Mouse (Mus musculus) midbrain, embryonic 13.5 days (tissue): ENCODE results near the gene Slc22a23. TPM values are rescaled to one million over a fixed set of nuclear protein-coding genes. Genes with fewer than 3 reads are reported as not detected.

Experiments used
- ATAC-seq: fragments of 200-750 bp; cut with Nextera tagmentation; 2 replicates; pipeline ENCODE4 v1.8.0; 2017; ENCODE audit warnings: mild to moderate bottlenecking, moderate TSS enrichment, moderate library complexity
- H3K27ac ChIP-seq: fragments of 300-500 bp; sonication (generic); 2 replicates; pipeline ENCODE4 v1.5.1; 2015; ENCODE audit warnings: inconsistent platforms, mild to moderate bottlenecking, moderate library complexity
- H3K27me3 ChIP-seq: fragments of 300-500 bp; sonication (generic); 2 replicates; pipeline ENCODE4 v1.6.1; 2015; ENCODE audit warnings: mild to moderate bottlenecking, inconsistent platforms
- H3K36me3 ChIP-seq: fragments of 300-500 bp; sonication (generic); 2 replicates; pipeline ENCODE4 v1.6.1; 2015; ENCODE audit warnings: mild to moderate bottlenecking, inconsistent platforms
- H3K4me1 ChIP-seq: fragments of 300-500 bp; sonication (generic); replicated peaks from 2 replicates; pipeline ENCODE4 v1.6.1; 2015; ENCODE audit warnings: inconsistent platforms
- H3K4me2 ChIP-seq: fragments of 300-500 bp; sonication (generic); replicated peaks from 2 replicates; pipeline ENCODE4 v1.6.1; 2015; ENCODE audit warnings: moderate library complexity, mild to moderate bottlenecking, inconsistent platforms
- H3K4me3 ChIP-seq: fragments of 300-500 bp; sonication (generic); replicated peaks from 2 replicates; pipeline ENCODE4 v1.5.1; 2015; ENCODE audit warnings: mild to moderate bottlenecking, inconsistent platforms
- H3K9ac ChIP-seq: fragments of 300-500 bp; sonication (generic); replicated peaks from 2 replicates; pipeline ENCODE4 v1.6.1; 2015; ENCODE audit warnings: mild to moderate bottlenecking, inconsistent platforms
- H3K9me3 ChIP-seq: fragments of 300-500 bp; sonication (generic); 2 replicates; pipeline ENCODE4 v1.6.1; 2016; ENCODE audit warnings: mild to moderate bottlenecking, inconsistent platforms
- WGBS: fragments of 180-500 bp; shearing (Covaris S2); methylation state at CpG from one replicate; pipeline ENCODE4 v1.1.7; 2015; 5-methylcytosine and 5-hydroxymethylcytosine counted together
- polyA plus RNA-seq: library from polyadenylated mRNA; unstranded; fragments of >200 nt; fragmentation: Nextera tagmentation; extraction: Ambion mirVana; gene quantifications from 2 replicates; pipeline ENCODE4 v1.2.1, GENCODE M21; 2015

The Slc22a23 gene
- polyA plus RNA-seq, 1 experiment from 2014 or later = 15.3 TPM

DNA sequence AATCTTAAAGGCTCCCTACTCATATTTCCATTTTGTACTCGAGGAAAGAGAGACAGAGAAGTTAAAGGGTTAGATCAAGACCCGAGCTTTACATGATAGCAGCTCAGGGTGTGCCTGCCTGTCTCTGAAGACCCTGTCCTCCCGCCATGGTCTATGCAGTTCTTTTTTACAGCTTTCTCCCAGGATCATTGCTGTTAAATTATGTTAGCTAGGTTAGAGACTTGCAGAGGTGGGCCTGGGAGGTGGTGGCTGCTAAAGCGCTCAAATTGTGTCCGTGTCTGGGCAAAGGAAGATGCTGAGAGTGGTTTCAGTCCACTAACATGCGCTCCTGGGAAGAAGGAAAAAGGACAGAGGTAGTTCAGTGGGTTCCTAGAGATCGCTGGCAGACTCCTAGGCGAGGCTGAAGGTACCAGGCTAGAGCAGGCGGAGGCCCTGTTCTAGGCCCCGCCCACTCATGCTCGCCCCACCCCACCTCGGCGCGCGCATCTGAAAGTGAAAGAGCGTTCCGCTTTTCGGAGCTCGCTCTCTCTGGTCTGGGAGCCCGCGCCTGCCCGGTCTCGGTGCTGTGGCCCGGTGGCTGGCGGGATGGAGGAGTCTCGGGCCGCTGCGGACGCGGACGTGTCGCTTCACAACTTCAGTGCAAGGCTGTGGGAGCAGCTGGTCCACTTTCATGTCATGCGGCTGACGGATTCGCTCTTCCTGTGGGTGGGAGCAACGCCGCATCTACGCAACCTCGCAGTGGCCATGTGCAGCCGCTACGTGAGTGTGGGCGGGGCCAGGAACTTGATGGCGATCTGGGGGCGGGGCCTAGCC, 182.3 kb downstream of the Slc22a23 start, which contains the start of gene Psmg4:
Psmg4 (plus strand) TSS at position 474 of the 813 bp plus-strand sequence.
- 4% methylated on average over 44 of the region's 44 CpGs for WGBS
- Histone ChIP-seq H3K36me3 (peaks cover 10% of the 10 kb centered on the region), H3K4me2 (peak within 1 kb of the TSS; percentile 65), H3K27me3 (no peaks in the 10 kb centered on the region), H3K4me1 (peaks cover 20% of the 10 kb centered on the region), H3K27ac (peak within 1 kb of the TSS; percentile 90), H3K4me3 (peak within 1 kb of the TSS; percentile 68), H3K9ac (peak within 1 kb of the TSS; percentile 70), H3K9me3 (0 out of 2 replicates have a peak, but pooled peaks cover 2% of the 10 kb centered on the region)
- ATAC-seq = peak; percentile 97

DNA sequence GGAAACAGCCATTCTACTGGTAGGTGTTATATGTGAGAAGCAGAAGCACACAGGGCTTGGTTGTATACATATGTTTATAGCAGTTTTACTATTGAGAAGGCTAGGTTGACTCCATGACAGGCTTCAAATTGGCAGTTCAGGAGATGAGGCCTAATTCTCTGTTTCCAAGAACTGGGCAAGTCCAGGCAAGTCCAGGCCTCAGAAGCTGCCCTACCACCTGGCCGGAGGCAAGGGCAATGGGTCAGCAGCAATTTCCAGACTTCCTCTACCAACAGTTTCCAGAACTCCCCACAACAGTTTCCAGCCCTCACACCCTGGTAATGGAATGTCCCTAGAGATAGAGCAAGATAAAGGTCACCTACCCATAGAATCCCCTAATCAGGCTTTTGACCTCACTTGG, 185.1 kb downstream of the Slc22a23 start:
- no peak for ATAC-seq
- H3K27ac ChIP-seq = no peak overlapping the region
- no peaks in the 10 kb centered on the region for H3K9me3 ChIP-seq
- peaks cover 24% of the 10 kb centered on the region for H3K4me1 ChIP-seq
- H3K27me3 ChIP-seq = no peaks in the 10 kb centered on the region
- H3K4me2 ChIP-seq = no peak overlapping the region
- no peak overlapping the region for H3K4me3 ChIP-seq
- no peak overlapping the region for H3K9ac ChIP-seq
- no peaks in the 10 kb centered on the region for H3K36me3 ChIP-seq
- 91% methylated on average over 1 of the region's 1 CpGs for WGBS

DNA sequence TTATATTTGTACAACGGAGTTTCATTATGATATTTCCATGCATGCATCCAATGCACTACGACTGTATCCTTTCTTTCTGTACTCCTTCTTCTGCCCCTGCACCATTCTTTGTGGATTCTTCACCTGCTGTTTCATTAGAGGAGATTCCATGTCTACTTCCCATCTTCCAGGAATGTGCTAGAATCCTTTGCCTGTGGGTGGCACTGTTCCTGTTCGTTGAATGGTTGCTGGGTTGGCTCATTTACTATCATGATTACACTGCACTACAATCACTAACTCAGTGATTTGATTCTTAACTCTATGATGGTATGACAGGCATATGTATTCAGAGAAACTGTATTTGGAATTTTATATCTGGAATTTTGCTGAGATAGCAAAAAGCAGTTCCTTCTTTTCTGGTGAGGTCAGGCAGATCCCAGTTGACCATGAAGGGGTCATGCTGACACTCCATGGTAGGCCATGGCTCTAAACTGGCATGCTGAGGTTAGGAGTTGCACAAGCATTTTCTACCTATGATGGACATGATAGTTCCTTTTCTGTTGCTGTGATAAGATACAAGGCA, 187.3 kb downstream of the Slc22a23 start:
- no peak for ATAC-seq
- no peak overlapping the region for H3K9ac ChIP-seq
- no peak overlapping the region for H3K4me2 ChIP-seq
- WGBS = 90% methylated on average over 3 of the region's 3 CpGs
- no peaks in the 10 kb centered on the region for H3K9me3 ChIP-seq
- H3K4me1 ChIP-seq = peaks cover 27% of the 10 kb centered on the region
- no peak overlapping the region for H3K27ac ChIP-seq
- no peaks in the 10 kb centered on the region for H3K36me3 ChIP-seq
- H3K4me3 ChIP-seq = no peak overlapping the region
- H3K27me3 ChIP-seq = no peaks in the 10 kb centered on the region

DNA sequence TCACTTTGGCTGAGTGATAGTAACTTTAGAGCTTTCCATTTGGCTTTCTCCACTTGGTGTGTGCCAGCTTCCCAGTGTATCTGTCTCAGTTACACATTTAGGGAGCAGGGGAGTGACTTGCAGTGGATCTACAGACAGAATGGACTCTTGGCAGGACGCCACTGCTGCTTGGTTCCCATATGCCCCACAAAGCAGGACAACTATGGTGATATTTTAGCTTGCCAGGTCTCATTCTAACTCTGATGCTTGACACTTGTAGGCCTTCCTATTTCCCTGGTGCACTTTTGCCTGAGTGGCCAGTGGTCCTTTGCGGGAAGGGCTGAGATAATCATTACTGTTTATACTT, 188.2 kb downstream of the Slc22a23 start:
- Histone ChIP-seq H3K36me3 (no peaks in the 10 kb centered on the region), H3K27me3 (no peaks in the 10 kb centered on the region), H3K4me3 (no peak overlapping the region), H3K4me1 (peaks cover 19% of the 10 kb centered on the region), H3K9me3 (no peaks in the 10 kb centered on the region), H3K4me2 (no peak overlapping the region), H3K27ac (no peak overlapping the region), H3K9ac (no peak overlapping the region)
- no peak for ATAC-seq
- WGBS = 87% methylated on average over 2 of the region's 2 CpGs

DNA sequence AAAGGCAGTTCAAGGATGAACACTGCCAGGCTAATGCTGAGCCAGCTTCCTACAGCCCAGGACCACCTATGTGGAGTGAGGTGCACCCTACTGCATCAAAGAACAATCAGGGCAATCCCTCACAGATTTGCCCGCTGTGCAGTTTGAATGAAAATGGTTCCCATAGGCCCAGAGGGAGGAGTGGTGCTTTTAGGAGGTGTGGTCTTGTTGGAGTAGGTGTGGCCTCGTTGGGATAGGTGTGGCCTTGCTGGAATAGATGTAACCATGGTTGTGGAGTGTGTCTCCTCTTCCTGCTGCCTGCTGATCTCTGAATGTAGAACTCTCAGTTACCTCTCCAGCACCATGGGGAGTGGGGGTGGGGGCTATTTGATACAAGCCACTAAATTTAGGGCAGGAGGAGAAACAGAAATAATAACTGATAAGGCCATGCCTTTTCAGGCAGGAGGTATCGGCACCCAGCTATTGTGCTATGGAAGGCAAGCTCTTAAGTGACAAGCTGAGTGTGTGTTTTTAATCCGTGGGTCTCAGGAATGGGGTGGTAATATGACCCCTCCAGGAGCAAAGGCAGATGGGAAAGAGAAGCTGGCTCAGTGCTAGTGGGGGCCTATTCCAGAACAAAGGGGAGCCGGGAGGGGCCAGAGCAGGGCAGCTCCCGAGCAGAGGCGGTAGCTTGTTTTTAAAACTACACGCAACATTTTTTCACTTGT, 188.7 kb downstream of the Slc22a23 start:
- Histone ChIP-seq H3K27me3 (no peaks in the 10 kb centered on the region), H3K9ac (no peak overlapping the region), H3K9me3 (no peaks in the 10 kb centered on the region), H3K4me2 (no peak overlapping the region), H3K36me3 (no peaks in the 10 kb centered on the region), H3K4me1 (peaks cover 19% of the 10 kb centered on the region), H3K4me3 (no peak overlapping the region), H3K27ac (peak overlapping the region; percentile 7; the same call in 1 of the 2 replicates)
- WGBS = 59% methylated on average over 8 of the region's 8 CpGs
- no peak for ATAC-seq

DNA sequence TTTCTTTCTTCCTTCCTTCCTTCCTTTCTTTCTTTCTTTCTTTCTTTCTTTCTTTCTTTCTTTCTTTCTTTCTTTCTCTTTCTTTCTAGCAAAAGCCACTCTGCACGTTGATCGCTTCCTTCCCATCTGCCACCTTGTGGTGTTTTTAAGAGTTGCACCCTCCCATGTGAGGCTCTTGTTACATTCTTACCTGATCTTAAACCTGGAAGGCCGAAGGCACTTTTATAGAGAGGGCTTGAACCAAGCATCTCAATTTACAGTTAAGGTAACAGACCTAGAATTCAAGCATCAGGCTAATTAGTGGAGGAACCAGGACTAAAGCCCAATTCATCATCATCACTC, 190.1 kb downstream of the Slc22a23 start:
- 33% methylated on average over 3 of the region's 3 CpGs for WGBS
- Histone ChIP-seq H3K9ac (no peak overlapping the region), H3K4me1 (peaks cover 33% of the 10 kb centered on the region), H3K36me3 (no peaks in the 10 kb centered on the region), H3K4me2 (peak overlapping the region; percentile 39), H3K27me3 (no peaks in the 10 kb centered on the region), H3K4me3 (0 out of 2 replicates have a peak overlapping the region, but pooled peaks have one; percentile 12), H3K27ac (peak overlapping the region; percentile 74), H3K9me3 (no peaks in the 10 kb centered on the region)
- ATAC-seq = 0 out of 2 replicates have a peak, but pooled peaks have one; percentile 5

DNA sequence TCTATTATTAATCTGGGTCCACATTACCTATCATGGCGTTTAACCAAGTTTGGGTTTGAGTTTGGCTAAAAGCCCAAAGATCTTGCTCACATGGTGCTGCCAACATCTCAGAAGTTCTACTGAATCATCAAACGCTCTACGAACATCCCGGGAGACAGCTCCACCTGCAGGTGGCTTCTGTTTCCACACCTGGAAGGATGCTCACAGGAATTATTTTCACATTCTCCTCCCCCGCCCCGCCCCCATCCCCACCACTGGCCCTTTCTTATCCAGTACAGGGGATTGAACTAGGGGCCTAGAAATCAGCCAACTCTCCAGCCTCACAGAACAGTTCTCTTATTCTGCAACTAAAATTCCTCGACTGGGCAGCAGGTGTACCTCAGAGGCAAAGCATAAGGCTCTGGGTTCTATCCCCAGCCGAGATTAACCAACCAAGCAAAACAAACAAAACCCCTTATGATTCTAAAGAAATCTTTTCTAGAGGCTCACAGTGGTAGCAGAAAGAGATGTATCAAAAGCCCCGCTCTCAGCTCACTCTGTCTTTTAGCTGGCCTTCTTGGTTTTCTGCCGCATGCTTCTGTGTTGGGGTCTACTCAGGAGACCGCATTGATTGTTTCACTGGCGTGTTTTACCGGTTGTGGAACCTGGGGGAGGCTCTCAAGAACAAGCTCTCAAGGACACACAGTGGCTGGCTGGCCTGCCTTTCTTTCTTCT, 190.6 kb downstream of the Slc22a23 start:
- Histone ChIP-seq H3K27me3 (no peaks in the 10 kb centered on the region), H3K4me3 (0 out of 2 replicates have a peak overlapping the region, but pooled peaks have one; percentile 12), H3K9ac (peak overlapping the region; percentile 44; the same call in 1 of the 2 replicates), H3K4me1 (peaks cover 38% of the 10 kb centered on the region), H3K27ac (peak overlapping the region; percentile 74), H3K9me3 (no peaks in the 10 kb centered on the region), H3K4me2 (peak overlapping the region; percentile 39), H3K36me3 (no peaks in the 10 kb centered on the region)
- 45% methylated on average over 13 of the region's 13 CpGs for WGBS
- peak; percentile 37; the same call in 1 of the 2 replicates for ATAC-seq

DNA sequence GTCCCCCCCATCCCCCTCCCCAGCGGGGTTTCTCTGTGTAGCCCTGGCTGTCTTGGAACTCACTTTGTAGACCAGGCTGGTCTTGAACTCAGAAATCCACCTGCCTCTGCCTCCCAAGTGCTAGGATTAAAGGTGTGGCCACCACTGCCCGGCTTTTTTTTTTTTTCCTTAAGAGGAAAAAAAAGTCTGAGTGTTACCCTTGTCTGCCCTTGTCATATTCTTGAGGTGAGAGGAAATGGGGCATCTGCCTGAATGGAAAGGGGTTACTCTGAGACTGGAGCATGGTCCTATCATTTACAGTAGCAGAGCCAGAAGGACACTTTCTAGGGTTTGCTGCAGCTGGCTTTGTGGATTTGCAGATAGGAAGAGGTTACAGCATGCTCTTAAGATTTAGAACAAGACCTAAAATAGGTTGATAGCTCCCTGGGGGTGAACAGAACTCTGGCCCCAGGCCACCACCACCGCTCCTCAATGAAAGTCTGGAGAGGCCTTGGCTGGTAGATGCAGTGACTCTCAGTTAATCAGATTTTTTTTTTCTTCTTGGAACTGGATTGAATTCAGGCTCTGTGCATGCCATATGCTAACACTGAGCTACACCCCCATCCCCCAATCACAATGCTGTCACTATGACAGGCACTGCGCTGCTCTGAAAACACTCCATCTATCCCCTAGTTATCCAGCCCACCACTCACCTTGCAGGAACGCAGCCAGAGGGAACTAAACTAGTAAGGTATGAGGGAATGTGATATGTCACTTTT, 191.5 kb downstream of the Slc22a23 start:
- Histone ChIP-seq H3K4me1 (peaks cover 42% of the 10 kb centered on the region), H3K27me3 (no peaks in the 10 kb centered on the region), H3K27ac (peak overlapping the region; percentile 74), H3K9ac (no peak overlapping the region), H3K4me3 (no peak overlapping the region), H3K36me3 (no peaks in the 10 kb centered on the region), H3K4me2 (no peak overlapping the region), H3K9me3 (no peaks in the 10 kb centered on the region)
- ATAC-seq = no peak
- WGBS = 79% methylated on average over 4 of the region's 5 CpGs

DNA sequence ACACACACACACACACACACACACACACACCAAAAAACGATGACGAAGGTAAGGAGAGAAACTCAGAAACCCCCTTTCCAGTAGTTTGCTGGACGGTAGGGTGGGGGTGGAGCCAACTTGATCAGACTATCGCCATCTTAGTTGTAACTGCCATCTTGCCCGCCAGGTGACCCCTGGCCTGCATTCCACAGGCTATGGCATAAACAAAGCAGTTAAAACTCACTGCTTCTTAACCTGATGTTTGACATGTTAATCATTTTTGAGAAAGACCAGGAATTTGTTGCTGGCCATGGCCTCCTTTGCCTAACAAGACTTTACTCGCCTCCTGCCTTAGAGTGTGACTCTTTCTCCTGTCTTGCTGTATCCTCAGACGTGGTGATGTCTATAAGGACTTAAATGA, 192.3 kb downstream of the Slc22a23 start:
- WGBS = 71% methylated on average over 7 of the region's 7 CpGs
- no peaks in the 10 kb centered on the region for H3K36me3 ChIP-seq

DNA sequence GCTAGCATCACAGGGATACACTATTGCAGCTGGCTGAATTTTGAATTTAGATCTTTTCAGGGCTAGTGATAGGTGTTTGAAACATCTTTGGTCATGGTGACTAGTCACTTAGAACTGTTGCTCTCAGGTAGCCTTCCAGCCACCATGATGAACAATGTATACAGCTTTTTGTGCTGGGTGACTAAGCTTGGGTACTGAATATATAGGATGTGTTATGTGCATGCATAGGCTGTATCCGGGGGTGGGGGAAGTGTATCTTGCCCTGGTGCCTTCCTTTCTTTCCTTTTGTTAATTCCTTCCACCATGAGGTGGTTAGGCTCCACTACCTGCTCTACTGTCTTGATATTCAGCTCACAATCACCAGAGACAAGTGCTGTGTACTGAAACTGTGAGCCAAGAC, 193.6 kb downstream of the Slc22a23 start:
- Histone ChIP-seq H3K9me3 (no peaks in the 10 kb centered on the region), H3K27me3 (no peaks in the 10 kb centered on the region), H3K27ac (peak overlapping the region; percentile 22; the same call in 1 of the 2 replicates), H3K9ac (no peak overlapping the region), H3K4me1 (peaks cover 61% of the 10 kb centered on the region), H3K4me2 (no peak overlapping the region), H3K36me3 (no peaks in the 10 kb centered on the region), H3K4me3 (no peak overlapping the region)
- WGBS = 92% methylated on average over 1 of the region's 1 CpGs
- ATAC-seq = no peak

More for the DNA sequence above, 192.3 kb downstream of the Slc22a23 start:
- Histone ChIP-seq H3K4me3 (no peak overlapping the region), H3K27me3 (no peaks in the 10 kb centered on the region), H3K9ac (no peak overlapping the region), H3K4me1 (peaks cover 49% of the 10 kb centered on the region), H3K4me2 (no peak overlapping the region), H3K9me3 (no peaks in the 10 kb centered on the region), H3K27ac (no peak overlapping the region)
- no peak for ATAC-seq
